Mouse (Mus musculus): ENCODE data around the gene Pxk. TPM values are rescaled to one million over a fixed set of nuclear protein-coding genes. Genes with fewer than 3 reads are reported as not detected.
"Not testable (repeated sequence)": the region's sequence is repeated elsewhere in the genome, so short reads cannot be mapped to it uniquely, and the experiment has no call there.

Pxk gene
- polyA plus RNA-seq, 1 experiment, result 20.0 TPM

DNA sequence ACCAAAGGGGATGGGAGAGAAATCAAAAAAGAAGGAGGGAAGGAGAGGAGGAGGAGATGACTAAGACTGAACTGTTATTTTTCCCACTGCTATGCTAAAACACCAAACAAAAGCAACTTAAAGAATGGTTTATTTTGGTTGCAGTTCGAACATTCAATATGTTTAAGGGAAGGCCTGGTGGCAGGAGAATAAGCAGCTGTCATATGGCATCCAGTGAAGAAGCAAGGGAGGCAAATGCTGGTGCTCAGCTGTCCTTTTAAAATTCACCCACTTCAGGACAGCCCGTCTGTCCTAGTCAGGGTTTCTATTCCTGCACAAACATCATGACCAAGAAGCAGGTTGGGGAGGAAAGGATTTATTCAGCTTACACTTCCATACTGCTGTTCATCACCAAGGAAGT lies 19.4 kb downstream of the Pxk start:
- H3K4me1 ChIP-seq (ENCODE audit: control insufficient read depth, insufficient read depth, insufficient read length, low read length), result no peaks in the 10 kb centered on the region
- no peak overlapping the region for H3K4me3 ChIP-seq (ENCODE audit: insufficient read depth, low read depth, low read length)
- H3K27ac ChIP-seq (replicated peaks; ENCODE audit: low read depth, low read length), result no peak overlapping the region

DNA sequence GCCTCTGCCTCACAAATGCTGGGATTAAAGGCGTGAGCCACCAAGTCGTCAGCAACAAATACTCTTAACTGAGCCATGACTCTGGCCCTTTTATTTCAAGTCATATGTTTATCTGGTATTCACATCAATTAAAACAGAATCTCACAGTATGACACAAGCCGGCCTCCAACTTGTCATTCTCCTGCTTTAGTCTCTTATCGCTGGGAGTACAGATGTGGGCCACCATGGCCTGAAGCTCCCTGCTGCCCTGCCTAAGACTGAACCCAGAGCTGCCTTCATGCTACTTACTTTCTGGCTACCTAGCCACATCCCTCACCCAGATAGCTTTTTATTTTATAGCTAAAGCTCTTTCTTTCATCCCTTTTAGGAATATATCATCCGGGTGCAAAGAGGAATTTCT lies 21.4 kb downstream of the Pxk start:
- Histone ChIP-seq H3K27ac (replicated peaks; ENCODE audit: low read depth, low read length) (no peak overlapping the region), H3K4me3 (ENCODE audit: insufficient read depth, low read depth, low read length) (no peak overlapping the region), H3K4me1 (ENCODE audit: control insufficient read depth, insufficient read depth, insufficient read length, low read length) (no peaks in the 10 kb centered on the region)

DNA sequence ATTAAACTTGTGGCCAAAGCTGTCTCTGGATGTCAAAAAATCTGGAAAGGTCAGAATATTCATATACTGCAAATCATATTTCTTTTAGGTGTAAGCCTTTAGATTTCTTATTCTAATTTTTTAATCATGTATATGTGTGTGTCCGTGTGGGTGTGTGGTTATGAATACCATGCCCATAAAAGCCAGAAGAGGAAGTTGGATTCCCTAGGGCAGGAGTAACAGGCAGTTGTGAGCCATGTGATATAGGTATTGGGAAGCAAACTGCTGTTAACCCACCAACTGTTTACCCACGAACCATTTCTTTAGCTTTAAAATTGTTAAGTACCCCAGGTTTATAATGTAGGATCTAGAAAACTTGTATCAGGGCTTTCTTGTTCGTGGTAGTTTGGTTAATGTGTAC lies 21.9 kb downstream of the Pxk start:
- no peak overlapping the region for H3K27ac ChIP-seq (replicated peaks; ENCODE audit: low read depth, low read length)
- no peaks in the 10 kb centered on the region for H3K4me1 ChIP-seq (ENCODE audit: control insufficient read depth, insufficient read depth, insufficient read length, low read length)
- H3K4me3 ChIP-seq (ENCODE audit: insufficient read depth, low read depth, low read length), result no peak overlapping the region

DNA sequence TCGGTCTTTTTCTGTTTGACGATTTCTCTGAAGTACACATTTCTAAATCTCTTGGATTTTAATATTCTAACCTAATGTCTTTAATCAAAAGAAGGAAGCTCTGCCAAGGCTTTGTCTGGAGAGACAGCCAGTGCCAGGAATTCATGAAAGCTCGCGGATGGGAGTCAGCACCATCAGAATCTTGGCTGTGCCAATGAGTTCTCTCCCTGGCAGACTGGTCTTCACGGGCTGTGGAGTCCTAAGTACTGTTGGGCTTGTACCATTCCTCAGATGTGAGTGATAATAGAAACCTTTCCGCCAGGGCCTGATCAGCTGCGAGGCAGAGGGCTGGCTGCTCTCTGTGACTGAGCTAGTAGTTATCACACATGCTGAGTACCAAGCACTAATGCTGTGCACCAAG lies 25.1 kb downstream of the Pxk start:
- Histone ChIP-seq H3K4me3 (ENCODE audit: insufficient read depth, low read depth, low read length) (no peak overlapping the region), H3K27ac (replicated peaks; ENCODE audit: low read depth, low read length) (no peak overlapping the region), H3K4me1 (ENCODE audit: control insufficient read depth, insufficient read depth, insufficient read length, low read length) (no peaks in the 10 kb centered on the region)

DNA sequence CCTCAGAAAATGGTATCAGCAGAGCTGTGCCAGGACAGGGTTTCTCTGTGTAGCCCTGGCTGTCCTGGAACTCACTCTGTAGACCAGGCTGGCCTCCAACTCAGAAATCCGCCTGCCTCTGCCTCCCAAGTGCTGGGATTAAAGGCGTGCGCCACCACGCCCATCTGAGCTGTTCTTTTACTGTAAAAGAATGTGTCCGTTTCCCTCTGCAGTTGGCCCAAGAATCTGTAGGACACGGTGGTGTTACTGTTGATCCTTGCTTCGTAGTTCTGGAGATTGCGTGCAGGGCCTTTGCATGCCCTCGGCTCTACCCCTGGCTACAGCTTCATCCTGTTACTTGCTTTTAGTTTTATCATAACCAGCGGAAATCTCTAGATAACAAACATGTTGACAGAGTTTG lies 25.6 kb downstream of the Pxk start:
- not testable (repeated sequence) for H3K27ac ChIP-seq (replicated peaks; ENCODE audit: low read depth, low read length); H3K4me3 ChIP-seq (ENCODE audit: insufficient read depth, low read depth, low read length); H3K4me1 ChIP-seq (ENCODE audit: control insufficient read depth, insufficient read depth, insufficient read length, low read length)

DNA sequence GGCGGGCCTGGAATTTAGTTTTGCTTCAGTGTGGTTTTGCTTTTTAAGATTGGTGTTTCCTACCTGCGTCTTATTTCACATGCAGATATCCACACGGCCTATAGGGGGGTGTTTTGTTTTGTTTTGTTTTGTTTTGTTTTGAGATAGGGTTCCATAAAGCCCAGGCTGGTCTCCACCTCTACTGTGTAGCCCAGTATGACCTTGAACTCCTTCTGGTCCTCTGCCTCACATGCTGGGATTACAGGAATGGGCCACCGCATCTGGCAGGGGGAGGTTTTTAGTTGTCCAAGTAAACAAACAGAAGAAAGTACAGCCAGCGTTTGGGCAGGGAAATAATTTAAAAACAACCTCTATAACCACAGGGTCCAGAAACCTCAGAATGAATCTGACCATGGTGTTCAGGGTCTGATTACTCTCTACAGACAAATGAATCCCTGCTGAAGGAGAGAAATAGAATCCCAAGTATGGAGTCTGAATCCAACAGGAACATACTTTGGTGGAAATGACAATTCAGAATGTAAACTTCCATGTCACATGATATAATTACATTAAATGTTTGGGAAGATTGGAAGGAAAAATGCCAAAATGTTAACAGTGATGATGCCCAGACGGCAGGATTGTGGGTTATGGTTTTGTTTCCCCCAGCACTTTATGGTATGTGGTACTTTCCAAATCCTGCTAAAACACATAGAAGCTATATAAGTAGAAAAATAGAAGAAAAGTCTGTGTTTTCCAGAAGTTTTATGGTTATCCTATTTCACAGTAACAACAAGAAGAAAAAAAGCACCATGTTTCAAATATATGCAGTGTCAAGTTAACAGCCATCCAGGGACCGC lies 26.3 kb downstream of the Pxk start:
- H3K4me1 ChIP-seq (ENCODE audit: control insufficient read depth, insufficient read depth, insufficient read length, low read length), result no peaks in the 10 kb centered on the region
- no peak overlapping the region for H3K27ac ChIP-seq (replicated peaks; ENCODE audit: low read depth, low read length)
- H3K4me3 ChIP-seq (ENCODE audit: insufficient read depth, low read depth, low read length), result no peak overlapping the region

DNA sequence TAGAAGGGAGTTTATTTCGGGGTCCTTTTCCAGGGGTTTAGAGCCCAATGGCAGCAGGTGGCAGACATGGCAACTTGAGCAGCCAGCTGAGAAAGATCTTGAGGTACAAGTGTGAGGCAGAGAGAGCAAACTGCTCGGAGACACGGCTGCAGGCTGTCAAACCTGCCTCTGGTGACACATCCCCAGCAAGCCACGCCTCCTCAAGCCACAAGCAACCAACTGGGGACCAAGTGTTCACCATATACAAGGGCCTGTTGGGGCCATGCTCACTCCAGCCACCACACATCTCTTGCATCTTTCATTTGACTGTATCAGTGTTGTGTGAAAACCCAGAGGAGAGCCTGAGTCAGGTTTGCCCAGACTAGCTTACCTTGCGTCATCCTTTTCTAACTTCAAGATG lies 30.0 kb downstream of the Pxk start:
- Histone ChIP-seq H3K4me1 (ENCODE audit: control insufficient read depth, insufficient read depth, insufficient read length, low read length) (no peaks in the 10 kb centered on the region), H3K4me3 (ENCODE audit: insufficient read depth, low read depth, low read length) (no peak overlapping the region), H3K27ac (replicated peaks; ENCODE audit: low read depth, low read length) (no peak overlapping the region)

DNA sequence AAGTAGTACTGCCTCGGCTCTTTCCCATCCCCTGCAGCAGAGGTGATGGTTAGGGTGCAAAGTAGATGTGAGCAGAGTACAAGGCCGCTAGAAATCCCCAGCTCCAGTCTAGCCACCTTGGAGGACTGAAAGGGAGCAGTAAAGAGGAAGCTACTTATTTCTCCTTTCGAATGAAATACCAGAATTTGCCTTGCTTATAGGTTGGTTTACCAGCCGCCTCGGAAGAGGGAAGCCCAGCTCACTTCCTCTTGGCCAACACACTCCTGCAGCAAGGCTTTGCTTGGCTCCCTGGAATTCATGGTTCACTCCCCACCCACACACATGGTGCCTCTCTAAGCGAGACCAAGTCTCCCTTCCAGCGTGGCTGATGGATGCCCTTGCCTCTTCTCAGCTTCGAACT lies 34.8 kb downstream of the Pxk start:
- no peak overlapping the region for H3K4me3 ChIP-seq (ENCODE audit: insufficient read depth, low read depth, low read length)
- no peak overlapping the region for H3K27ac ChIP-seq (replicated peaks; ENCODE audit: low read depth, low read length)
- H3K4me1 ChIP-seq (ENCODE audit: control insufficient read depth, insufficient read depth, insufficient read length, low read length), result no peaks in the 10 kb centered on the region; the same call in 1 of the 2 replicates

DNA sequence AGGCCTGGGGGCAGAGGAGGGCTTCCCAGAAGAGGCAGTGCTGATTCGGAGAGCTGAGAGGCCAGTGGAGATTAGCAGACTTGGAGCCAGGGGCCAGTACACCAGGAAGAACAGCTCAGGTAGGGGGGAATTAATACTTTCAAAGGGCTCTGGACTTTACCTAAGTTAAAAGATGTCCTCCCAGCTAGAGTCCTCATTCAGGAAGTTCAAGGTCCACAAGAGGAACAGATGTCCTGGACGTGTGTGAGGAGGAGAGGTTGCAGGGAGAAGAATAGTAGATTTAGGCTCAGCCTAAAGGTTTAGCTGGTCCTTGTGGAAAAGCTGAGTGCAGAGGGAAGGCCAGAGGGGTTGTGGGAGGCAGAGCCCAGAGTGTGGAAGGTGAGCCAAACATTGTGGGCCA lies 36.2 kb downstream of the Pxk start:
- Histone ChIP-seq H3K4me3 (ENCODE audit: insufficient read depth, low read depth, low read length) (no peak overlapping the region), H3K27ac (replicated peaks; ENCODE audit: low read depth, low read length) (no peak overlapping the region), H3K4me1 (ENCODE audit: control insufficient read depth, insufficient read depth, insufficient read length, low read length) (no peaks in the 10 kb centered on the region; the same call in 1 of the 2 replicates)

DNA sequence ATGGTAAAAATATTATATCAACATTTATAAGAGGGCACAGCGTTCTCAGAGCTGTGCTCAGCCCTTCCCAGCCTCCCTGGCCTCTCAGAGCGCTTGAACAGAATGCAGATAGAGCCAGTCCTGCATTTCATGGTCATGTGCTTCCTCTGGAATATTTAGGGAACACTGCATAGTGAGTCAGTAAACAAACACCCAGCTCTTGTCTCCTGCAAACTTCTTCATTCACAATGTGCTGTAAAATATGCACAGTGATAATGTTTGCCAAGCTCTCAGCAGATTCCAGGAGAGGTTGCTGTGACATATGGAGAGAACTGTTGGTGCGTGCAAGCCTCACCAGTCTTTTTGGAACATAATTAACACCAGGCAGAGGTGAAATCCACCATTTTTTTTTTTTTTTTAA lies 37.1 kb downstream of the Pxk start:
- Histone ChIP-seq H3K27ac (replicated peaks; ENCODE audit: low read depth, low read length) (no peak overlapping the region), H3K4me3 (ENCODE audit: insufficient read depth, low read depth, low read length) (no peak overlapping the region), H3K4me1 (ENCODE audit: control insufficient read depth, insufficient read depth, insufficient read length, low read length) (no peaks in the 10 kb centered on the region; the same call in 1 of the 2 replicates)

DNA sequence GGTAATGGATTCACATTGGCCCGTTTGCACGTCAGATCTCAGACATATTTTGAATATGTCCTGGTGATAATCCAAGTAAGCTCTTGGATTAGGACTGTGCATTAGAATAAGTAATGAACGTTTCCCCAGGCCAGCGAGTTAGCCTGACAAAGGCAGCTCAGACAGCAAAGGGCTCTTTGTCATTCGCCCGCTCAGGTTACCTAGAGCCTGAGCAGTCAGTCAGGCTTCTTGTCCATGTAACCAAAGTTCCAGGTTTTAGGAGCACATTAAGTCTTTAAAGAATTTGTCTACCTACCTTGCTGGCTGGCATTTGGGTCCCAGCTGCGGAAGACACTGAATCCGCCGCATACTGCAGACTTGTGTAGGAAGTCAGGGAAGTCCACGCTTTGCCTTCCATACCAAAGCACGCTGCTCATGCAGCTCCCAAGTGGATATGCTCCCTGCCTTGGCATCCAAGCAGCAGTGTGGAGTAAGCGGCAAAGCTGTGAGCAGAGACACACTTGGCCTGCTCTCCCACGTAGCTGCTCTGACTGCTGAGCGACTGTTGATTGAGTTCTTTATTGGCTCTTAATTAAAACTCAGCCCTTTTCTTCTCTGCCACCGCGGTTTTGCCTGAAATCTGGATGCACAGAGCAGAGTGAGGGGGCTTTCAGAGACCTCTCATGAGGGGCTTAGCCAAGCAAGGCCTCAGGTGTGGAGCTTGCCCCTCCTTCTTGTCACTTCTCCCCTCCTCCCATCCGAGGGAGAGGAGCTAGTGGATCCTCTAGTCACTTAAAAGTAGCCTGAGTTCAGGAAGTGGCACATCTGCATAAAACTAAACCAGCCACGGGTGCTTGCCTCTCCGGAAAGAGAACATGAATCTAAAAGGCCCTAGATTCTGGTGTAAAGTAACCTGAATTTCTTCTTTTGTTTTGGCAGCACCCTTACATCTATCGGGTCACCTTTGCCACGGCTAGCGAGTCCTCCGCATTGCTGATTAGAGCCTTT lies 42.0 kb downstream of the Pxk start:
- H3K4me3 ChIP-seq (ENCODE audit: insufficient read depth, low read depth, low read length), result no peak overlapping the region
- H3K4me1 ChIP-seq (ENCODE audit: control insufficient read depth, insufficient read depth, insufficient read length, low read length), result no peaks in the 10 kb centered on the region
- no peak overlapping the region for H3K27ac ChIP-seq (replicated peaks; ENCODE audit: low read depth, low read length)

DNA sequence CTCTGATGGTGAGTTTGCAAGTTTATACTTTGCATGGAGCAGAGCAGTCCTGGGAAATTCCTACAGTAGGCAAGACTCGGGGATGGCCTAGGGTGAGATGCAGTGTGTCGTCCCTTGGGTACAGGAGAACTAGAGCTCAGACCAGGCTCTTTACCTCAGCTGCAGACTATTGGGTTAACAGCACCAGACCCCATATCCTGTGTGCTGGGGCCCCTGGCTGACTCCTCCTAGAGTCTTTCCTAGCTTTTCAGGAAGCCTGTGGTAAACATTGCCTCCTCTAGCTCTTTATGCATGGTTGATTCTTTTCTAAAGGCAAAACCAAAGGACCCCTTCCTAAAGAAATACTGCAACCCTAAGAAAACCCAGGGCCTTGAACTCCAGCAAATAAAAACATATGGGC lies 43.1 kb downstream of the Pxk start:
- no peak overlapping the region for H3K4me3 ChIP-seq (ENCODE audit: insufficient read depth, low read depth, low read length)
- H3K4me1 ChIP-seq (ENCODE audit: control insufficient read depth, insufficient read depth, insufficient read length, low read length), result no peaks in the 10 kb centered on the region
- H3K27ac ChIP-seq (replicated peaks; ENCODE audit: low read depth, low read length), result no peak overlapping the region

DNA sequence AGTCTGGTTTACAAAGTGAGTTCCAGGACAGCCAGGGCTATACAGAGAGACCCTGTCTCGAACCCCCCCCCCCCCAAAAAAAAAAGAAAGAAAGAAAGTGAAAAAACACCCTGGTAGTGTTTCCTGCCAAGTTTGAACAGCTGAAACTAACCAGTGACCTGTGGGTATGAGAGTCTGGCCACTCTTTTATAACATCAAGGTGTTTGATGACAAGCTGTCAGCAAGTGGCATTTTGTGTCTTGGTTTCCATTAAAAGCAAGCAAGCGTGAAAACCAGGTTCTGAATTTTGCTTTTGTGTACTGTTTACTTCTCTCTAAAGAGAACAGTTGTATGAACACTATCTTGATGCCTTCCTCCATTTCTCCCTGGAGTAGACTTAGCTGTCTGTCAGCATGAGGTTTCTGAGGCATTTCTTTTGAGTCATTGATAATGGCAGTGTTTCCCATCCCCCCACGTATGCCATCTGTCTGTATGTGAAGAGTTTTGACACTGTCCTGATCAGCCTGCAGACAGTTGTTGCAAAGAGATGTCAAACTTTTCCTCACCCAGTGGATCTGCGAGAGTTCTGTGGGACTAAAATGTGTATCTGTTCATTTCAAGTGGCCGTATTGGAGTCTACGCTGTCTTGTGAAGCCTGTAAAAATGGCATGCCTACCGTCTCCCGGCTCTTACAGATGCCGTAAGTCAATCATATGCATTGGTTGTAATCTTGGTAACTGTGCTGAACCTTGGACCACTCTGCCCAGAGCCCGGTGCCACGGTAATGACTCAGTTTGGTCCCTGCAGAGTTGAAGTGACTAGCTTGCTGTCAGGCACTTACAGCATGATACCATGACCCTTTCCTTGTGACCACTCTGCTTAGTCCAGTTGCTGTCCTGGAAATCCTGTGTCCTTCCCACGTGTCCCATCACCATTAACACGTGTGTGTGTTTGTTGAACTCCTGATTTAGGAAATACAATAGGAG lies 47.9 kb downstream of the Pxk start:
- Histone ChIP-seq H3K27ac (replicated peaks; ENCODE audit: low read depth, low read length) (no peak overlapping the region), H3K4me1 (ENCODE audit: control insufficient read depth, insufficient read depth, insufficient read length, low read length) (no peaks in the 10 kb centered on the region), H3K4me3 (ENCODE audit: insufficient read depth, low read depth, low read length) (no peak overlapping the region)

DNA sequence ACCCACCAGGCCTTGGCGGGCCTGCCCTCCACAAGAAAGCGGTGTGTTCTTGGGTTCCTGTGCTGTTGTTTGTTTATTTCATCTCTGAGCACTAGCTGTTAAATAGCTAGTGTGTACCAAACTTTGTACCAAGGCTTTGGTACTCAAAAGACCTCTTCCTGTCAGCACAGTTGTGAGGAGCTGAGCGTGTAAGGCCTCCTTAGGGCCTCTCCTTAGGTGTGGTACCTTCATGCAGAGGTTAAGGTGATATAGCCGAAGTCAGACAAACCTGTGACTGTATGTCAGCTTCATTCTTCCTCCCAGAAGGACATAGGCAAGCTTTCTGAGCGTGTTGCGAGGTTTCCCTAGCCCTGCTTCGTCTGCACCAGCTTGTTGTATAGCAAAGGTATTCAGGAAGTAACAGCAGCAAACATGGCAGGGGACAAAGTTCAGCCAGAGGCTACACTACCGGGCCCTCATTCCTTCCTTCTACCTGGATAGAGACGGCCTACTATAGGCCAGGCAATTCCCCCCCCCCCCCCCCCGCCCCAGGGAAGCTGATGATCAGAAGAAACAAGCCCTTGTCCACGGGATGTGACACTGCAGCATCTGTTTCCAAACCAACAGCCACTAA lies 48.7 kb downstream of the Pxk start:
- no peaks in the 10 kb centered on the region for H3K4me1 ChIP-seq (ENCODE audit: control insufficient read depth, insufficient read depth, insufficient read length, low read length)
- H3K4me3 ChIP-seq (ENCODE audit: insufficient read depth, low read depth, low read length), result no peak overlapping the region
- no peak overlapping the region for H3K27ac ChIP-seq (replicated peaks; ENCODE audit: low read depth, low read length)

Data from brown adipose tissue, adult 24 weeks (tissue).